Mouse (Mus musculus): ENCODE results near the gene Lsm4.

DNA sequence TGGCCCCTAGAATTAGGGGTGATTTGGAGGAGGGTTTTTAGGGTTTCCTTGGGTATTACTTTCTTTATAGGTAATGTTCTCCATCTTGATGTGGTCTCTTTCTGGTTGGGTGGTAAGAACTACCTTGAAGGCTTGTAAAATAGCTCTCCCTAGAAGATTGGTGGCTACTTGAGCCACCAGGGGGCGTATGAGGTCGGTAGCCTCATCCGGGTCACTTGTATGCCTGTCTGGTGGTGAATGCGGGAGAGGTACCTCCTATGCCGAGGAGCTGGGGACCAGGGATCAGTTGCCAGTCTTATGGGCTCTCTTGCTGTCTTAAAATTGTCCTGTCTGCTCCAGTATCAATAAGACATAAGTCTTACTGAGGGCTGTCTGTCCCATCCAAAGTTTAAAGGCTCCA, 47.9 kb upstream of the Lsm4 start:
- TF ChIP-seq CTCF (conservative IDR thresholded peaks at IDR 0.05; ENCODE audit: low read length) = peak; percentile 25
- no peak for TF ChIP-seq POU5F1 (IDR thresholded peaks at IDR 0.05; ENCODE audit: borderline replicate concordance, low read length)

Measured in E14TG2a.4 (cell line).